Mouse (Mus musculus) ES-E14 (cell line): ENCODE measurements at regions not wholly inside any gene's neighbourhood (a gene's known extent, or its start where the extent isn't known, plus 50 kb on each side); places are given as distances from the start of the nearest gene placed in this dataset.

Experiments
- CHD2 ChIP-seq: IDR thresholded peaks from 2 replicates; pipeline ENCODE4 v1.6.1; 2014; ENCODE audit warnings: mild to moderate bottlenecking, low read depth, low read length, inconsistent platforms
- HCFC1 ChIP-seq: IDR thresholded peaks from 2 replicates; pipeline ENCODE4 v1.6.1; 2012; ENCODE audit warnings: low read length, inconsistent platforms, borderline replicate concordance; ENCODE audit not compliant: insufficient read depth
- MAFK ChIP-seq: IDR thresholded peaks from 2 replicates; pipeline ENCODE4 v1.6.1; 2014; ENCODE audit warnings: mild to moderate bottlenecking, low read depth, low read length, inconsistent platforms; ENCODE audit not compliant: insufficient read depth
- ZC3H11A ChIP-seq: IDR thresholded peaks from 2 replicates; pipeline ENCODE4 v1.6.1; 2012; ENCODE audit warnings: low read depth, mild to moderate bottlenecking, inconsistent platforms, low read length, borderline replicate concordance
- ZNF384 ChIP-seq: IDR thresholded peaks from 2 replicates; pipeline ENCODE4 v1.6.1; 2012; ENCODE audit warnings: low read depth, low read length, inconsistent platforms

GRCm38 (mm10) chr17:45296363-45296762 lies 137.2 kb downstream of the Cdc5l start:
- TF ChIP-seq ZC3H11A (no peak), ZNF384 (no peak), CHD2 (no peak), HCFC1 (no peak), MAFK (no peak)
